Mouse (Mus musculus) left cerebral cortex, adult 8-10 months (tissue): ENCODE measurements around the gene Fabp3. TPM values are rescaled to one million over a fixed set of nuclear protein-coding genes. Genes with fewer than 3 reads are reported as not detected.

Experiments
- DNase-seq, 2 experiments: peaks; one replicate each; pipeline ENCODE4 v3.0.0; 2022; ENCODE audit warnings: low spot score in 2 of 2
- total RNA-seq, 4 experiments: library from RNA; stranded (reverse); gene quantifications; 2 replicates each; pipeline ENCODE4 v1.2.4; 2022

Fabp3 gene
- total RNA-seq, 4 experiments from 2014 or later, result 131 to 144 (median 138) TPM

DNA sequence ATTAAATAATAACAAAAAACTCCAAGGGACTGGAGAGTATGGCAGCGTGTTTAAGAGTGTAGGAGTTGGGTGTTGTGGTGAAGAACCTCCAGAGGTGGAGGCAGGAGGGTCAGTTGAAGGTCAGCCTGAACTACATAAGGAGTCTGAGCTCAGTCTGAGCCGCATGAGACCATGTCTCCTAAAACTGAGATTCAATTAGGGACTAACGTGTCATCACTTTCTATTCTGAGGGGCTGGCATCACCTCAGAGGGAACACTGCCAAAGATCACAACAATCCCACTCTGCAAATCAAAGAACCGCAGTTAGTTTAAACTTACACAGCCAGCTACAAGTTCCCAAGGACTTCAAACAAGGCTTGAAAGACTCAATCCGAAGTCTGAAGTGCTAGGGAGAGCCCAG lies 15.2 kb downstream of the Fabp3 start:
- DNase-seq, result no peak

DNA sequence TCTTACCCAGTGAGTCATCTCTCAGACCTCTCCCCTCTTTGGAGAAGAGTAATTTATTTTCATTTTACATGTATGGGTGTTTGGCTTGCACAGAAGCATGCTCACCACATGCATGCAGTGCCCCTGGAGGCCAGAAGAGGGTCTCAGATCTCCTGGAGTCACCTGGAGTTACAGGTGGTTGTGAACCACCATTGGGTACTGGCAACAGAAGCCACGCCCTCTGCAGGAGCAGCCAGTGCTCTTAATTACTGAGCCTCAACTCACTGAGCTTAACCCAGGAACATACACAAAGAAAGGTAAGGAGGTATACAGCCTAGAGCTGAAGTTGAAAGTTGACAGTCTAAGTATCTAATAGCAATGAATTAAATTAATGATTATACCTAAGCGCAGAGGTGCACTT lies 17.1 kb downstream of the Fabp3 start:
- no peak for DNase-seq

DNA sequence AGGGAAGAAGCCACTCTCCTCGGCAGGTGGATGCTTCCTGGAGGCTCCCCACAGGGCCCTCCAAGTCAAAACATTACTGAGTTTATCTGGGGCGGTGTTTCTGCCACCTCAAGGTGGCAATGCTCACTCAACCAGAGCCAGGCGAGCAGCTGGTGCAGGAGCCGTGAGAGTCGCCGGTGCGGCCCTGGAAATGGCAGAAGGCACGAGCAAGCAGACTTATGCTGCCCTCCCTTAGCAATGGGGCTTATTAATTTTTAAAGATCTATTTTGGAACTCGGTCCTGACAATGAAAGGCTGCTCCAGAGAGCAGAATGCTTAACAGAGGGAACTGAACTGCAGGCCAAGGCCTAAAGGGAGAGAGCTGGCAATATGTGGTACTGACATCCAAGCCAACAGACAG lies 19.0 kb downstream of the Fabp3 start:
- DNase-seq, result no peak

DNA sequence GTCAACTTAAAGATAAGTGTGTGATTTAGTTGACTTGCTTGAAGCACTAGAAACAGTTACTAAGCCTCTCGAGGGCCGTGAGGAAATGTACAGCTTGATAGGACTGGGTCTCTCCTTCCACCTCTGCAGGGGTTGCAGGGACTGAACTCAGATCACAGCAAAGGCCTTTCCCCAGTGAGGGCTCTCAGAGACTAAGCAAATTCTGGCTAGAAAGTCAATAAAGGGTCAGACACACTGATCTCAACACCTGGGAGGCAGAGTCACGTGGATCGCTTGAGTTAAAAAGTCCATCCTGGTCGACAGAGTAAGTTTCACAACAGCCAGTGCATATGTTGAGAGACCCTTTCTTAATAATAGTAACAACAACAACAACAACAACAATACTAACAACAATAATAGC lies 27.5 kb downstream of the Fabp3 start:
- no peak for DNase-seq

DNA sequence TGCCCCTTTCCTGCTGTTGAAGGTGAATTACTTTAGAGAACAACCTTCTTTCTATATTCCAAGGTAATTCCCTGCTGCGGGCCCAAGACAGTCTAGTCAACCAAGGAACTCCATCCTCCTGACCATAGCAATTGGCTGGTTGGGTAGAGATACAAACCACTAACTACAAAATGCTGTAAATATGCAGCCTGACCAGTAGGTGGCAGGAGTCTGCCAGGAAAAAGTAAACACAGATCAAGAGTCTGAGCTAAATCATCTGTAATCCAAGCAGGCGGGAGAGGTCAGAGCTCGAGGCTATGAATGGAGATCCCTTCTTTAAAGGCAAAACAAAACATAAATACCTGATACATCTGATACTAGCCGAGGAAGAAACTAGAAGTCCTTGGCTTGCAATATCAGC lies 33.3 kb downstream of the Fabp3 start:
- DNase-seq, result no peak

DNA sequence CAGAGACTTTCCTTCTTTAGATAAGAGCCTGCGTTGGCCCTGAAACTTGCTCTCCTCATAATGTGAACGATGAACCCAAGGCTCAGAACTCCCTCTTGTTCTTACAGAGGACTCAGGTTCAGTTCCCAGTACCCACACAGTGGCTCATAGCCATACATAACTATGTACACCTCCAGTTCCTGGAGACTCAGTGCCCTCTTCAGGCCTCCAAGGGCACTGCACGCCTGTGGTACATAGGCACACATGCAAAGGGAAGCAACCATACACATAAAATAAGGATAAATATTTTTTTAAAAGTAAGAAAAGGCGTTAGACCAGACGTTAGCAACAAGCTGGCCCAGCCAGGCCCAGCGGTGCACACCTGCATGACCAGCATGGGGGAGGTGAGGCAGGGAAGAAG lies 41.3 kb downstream of the Fabp3 start:
- no peak for DNase-seq

DNA sequence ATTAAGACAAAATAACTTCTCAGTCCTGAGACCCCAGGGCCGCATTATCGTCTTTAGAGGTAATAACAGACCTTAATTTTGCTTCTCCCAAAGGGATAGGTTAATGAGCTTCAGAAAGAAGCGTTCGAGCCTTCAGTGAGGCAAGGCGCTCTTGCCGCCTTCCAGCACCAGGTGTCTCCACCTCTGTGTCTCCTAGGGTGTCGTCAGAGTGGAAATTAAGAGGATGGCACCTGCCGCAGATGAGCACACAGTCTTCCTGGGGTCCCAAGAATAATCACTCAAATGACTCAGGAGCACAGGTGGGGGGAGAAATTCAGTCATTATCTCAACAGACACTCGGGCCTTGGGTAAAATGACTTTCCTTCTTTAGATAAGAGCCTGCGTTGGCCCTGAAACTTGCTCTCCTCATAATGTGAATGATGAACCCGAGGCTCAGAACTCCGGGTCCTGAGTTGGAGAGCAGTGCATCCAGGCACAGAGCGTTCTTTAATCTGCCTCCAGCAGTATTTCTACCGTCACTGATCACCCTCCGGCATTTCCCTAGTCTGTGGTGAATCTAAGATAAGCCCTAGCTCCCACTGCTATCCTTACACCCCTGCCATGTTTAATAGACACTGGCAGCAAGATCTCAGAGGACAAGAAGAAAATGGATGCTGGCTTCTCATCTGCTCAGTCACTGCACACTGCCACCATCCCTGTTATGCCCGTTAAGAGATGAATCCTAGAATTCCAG lies 42.5 kb downstream of the Fabp3 start:
- DNase-seq, result no peak

DNA sequence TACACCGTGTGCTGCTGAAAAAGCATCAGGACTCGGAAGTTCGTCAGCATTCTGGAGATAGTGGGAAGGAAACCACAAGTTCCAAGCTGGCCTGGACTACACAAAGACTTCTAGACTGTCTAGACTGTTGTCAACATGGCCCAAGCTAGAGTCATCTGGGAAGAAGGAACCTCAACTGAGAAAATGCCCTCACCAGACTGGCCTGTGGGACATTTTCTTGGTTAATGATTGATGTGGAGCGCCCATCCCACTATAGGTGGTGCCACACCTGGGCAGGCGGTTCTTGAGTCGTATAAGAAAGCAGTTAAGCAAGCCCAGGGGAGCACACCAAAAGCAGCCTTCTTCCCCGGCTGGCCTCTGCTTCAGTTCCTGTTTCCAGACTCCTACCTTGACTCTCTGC lies 44.2 kb downstream of the Fabp3 start:
- DNase-seq, result no peak

DNA sequence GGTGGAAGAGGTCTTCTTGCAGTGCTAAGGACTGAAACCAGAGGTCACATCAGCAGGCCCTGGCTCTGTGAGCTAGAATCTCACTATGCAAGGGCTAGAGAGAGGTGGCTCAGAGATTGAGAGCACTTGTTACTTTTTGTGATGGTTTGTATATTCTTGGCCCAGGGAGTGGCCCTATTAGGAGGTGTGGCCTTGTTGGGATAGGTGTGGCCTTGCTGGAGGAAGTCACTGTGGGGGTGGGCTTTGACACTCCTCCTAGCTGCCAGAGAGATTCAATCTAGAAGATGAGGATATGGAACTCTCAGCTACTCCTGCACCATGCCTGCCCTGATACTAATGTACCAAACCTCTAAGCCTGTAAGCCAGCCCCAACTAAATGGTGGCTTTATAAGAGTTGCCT lies 49.6 kb downstream of the Fabp3 start:
- no peak for DNase-seq

DNA sequence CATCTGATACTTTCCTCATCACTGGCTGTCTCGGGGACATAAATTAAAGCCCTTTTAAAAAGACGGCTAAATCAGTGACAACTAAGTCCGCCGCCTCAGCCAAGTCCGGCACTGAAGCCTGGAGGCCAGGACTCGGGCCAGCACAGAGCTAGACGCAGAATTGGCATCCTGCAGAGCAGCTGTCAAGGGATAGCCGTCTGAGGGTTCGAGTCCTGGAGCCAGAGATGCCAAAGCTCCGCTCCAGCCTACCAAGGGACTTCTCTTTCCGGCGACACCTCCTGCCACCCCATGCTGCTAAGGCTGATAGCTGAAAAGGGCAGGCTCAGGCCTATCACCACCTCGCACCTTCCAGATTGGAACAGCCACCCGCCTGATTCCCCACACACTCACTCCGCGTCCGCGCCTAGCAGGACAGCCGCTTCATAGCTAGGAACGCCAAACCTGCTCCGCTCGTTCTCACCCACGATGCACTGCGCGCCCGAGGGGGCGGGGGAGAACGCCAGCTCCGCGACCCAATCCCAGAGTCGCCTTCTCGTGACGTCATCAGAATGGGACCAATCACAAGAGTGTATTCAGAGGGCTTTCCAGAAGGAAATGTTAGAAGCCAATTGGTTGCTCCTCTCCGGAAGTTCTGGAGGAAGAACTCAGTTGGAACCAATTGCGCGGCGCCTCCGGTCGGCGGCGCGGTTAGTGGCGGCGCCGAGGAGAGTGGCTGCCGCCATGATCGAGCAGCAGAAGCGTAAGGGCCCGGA lies 51.3 kb downstream of the Fabp3 start, which contains the start of the genes Zcchc17 and Snrnp40:
Gene Zcchc17, minus strand, starts transcription at position 458 of the 752 bp plus-strand sequence.
Gene Snrnp40, plus strand, starts transcription at position 647 of the 752 bp plus-strand sequence.
- peak; percentile 93 to 99 for DNase-seq

DNA sequence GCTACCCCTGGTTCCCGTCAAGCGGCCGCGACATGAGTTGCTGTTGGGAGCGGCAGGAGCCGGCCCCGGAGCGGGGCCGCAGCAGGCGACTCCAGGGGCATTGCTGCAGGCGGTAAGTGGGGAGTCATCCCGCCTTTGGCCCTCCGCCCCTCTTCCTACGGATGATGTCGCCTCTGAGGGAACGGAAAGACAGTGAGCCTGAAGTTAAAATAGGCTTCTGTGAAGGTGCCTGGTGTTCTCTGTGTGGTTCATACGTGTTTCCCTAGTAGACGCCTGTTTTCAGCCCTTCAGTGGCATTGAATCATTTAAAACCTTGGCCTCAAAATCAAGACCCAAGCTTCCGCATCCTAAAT lies 51.8 kb downstream of the Fabp3 start:
- no peak for DNase-seq

Other genes starting within 250 kb of the Fabp3 start
- gene Pef1, start 206.0 kb upstream of the Fabp3 start, total RNA-seq, result 10 to 100 TPM; 72.9 to 80.6 (median 76.1) TPM
- 1 to 10 TPM; 1.4 to 2.0 (median 1.9) TPM for gene Hcrtr1, start 169.2 kb upstream of the Fabp3 start, total RNA-seq
- gene Tinagl1, start 133.5 kb upstream of the Fabp3 start, total RNA-seq, result 10 to 100 TPM in 1 of 4 experiments, 1 to 10 TPM in 3; 7.7 to 10.5 (median 9.0) TPM
- not detected for gene Gm853, start 86.2 kb upstream of the Fabp3 start, total RNA-seq
- gene Serinc2, start 29.4 kb upstream of the Fabp3 start, total RNA-seq, result 1 to 10 TPM; 5.0 to 7.8 (median 6.5) TPM
- gene Gm10570, start 79 bp downstream of the Fabp3 start, total RNA-seq, result 1 to 10 TPM in 3 of 4 experiments, not detected in 1; 1.7 to 2.5 (median 2.2) TPM
- 10 to 100 TPM; 57.2 to 61.5 (median 60.9) TPM for gene Zcchc17, start 51.3 kb downstream of the Fabp3 start, total RNA-seq
- 10 to 100 TPM; 23.6 to 28.2 (median 27.6) TPM for gene Snrnp40, start 51.5 kb downstream of the Fabp3 start, total RNA-seq